Mouse (Mus musculus): ENCODE results near the gene Dcst1. TPM values are rescaled to one million over a fixed set of nuclear protein-coding genes. Genes with fewer than 3 reads are reported as not detected.

Dcst1 gene
- polyA plus RNA-seq, 1 experiment from 2014 or later = 0.09 TPM

GRCm38 (mm10) chr3:89300514-89300913 lies 64.5 kb downstream of the Dcst1 start:
- Histone ChIP-seq H3K4me2 (no peak overlapping the region), H3K9me3 (replicated peaks) (no peaks in the 10 kb centered on the region), H3K4me1 (replicated peaks) (peaks cover 6% of the 10 kb centered on the region), H3K9ac (no peak overlapping the region), H3K4me3 (no peak overlapping the region), H3K36me3 (no peaks in the 10 kb centered on the region), H3K27ac (ENCODE audit: poor library complexity, severe bottlenecking) (no peak overlapping the region), H3K27me3 (replicated peaks) (0 out of 2 replicates have a peak, but pooled peaks cover 9% of the 10 kb centered on the region)
- no peak for ATAC-seq (ENCODE audit: insufficient number of reproducible peaks, low FRiP score)
- 61% methylated on average over 2 of the region's 2 CpGs for WGBS

Other genes with a start within 250 kb of the Dcst1 start
- 1.7 and 2.8 TPM in 2 replicates for gene Pklr, start 229.1 kb downstream of the Dcst1 start, polyA plus RNA-seq (2016; fragmentation: Nextera tagmentation; extraction: Ambion mirVana)
- gene Hcn3, start 205.1 kb downstream of the Dcst1 start, polyA plus RNA-seq (2016; fragmentation: Nextera tagmentation; extraction: Ambion mirVana) = 0.45 and 0.65 TPM in 2 replicates
- gene Clk2, start 200.5 kb downstream of the Dcst1 start, polyA plus RNA-seq (2016; fragmentation: Nextera tagmentation; extraction: Ambion mirVana) = 24.6 and 24.8 TPM in 2 replicates
- 88.8 and 92.5 TPM in 2 replicates for gene Scamp3, start 187.8 kb downstream of the Dcst1 start, polyA plus RNA-seq (2016; fragmentation: Nextera tagmentation; extraction: Ambion mirVana)
- gene Fam189b, start 182.1 kb downstream of the Dcst1 start, polyA plus RNA-seq (2016; fragmentation: Nextera tagmentation; extraction: Ambion mirVana) = 15.4 and 15.6 TPM in 2 replicates
- gene Gba, start 162.3 kb downstream of the Dcst1 start, polyA plus RNA-seq (2016; fragmentation: Nextera tagmentation; extraction: Ambion mirVana) = 37.1 and 38.0 TPM in 2 replicates
- gene Thbs3, start 150.1 kb downstream of the Dcst1 start, polyA plus RNA-seq (2016; fragmentation: Nextera tagmentation; extraction: Ambion mirVana) = 16.2 and 18.7 TPM in 2 replicates
- gene Mtx1, start 138.2 kb downstream of the Dcst1 start, polyA plus RNA-seq (2016; fragmentation: Nextera tagmentation; extraction: Ambion mirVana) = 123 and 127 TPM in 2 replicates
- gene Muc1, start 136.2 kb downstream of the Dcst1 start, polyA plus RNA-seq (2016; fragmentation: Nextera tagmentation; extraction: Ambion mirVana) = 0.48 TPM in 1 of 2 replicates, not detected in the other
- gene Krtcap2, start 119.3 kb downstream of the Dcst1 start, polyA plus RNA-seq (2016; fragmentation: Nextera tagmentation; extraction: Ambion mirVana) = 243 and 262 TPM in 2 replicates
- 0.89 and 1.1 TPM in 2 replicates for gene Trim46, start 118.9 kb downstream of the Dcst1 start, polyA plus RNA-seq (2016; fragmentation: Nextera tagmentation; extraction: Ambion mirVana)
- 65.1 and 79.2 TPM in 2 replicates for gene Dpm3, start 105.9 kb downstream of the Dcst1 start, polyA plus RNA-seq (2016; fragmentation: Nextera tagmentation; extraction: Ambion mirVana)
- 40.9 and 42.9 TPM in 2 replicates for gene Slc50a1, start 94.7 kb downstream of the Dcst1 start, polyA plus RNA-seq (2016; fragmentation: Nextera tagmentation; extraction: Ambion mirVana)
- gene Efna1, start 84.1 kb downstream of the Dcst1 start, polyA plus RNA-seq (2016; fragmentation: Nextera tagmentation; extraction: Ambion mirVana) = 27.0 and 31.0 TPM in 2 replicates
- gene Efna3, start 42.3 kb downstream of the Dcst1 start, polyA plus RNA-seq (2016; fragmentation: Nextera tagmentation; extraction: Ambion mirVana) = 1.3 TPM in 2 replicates
- 8.7 and 10.6 TPM in 2 replicates for gene Efna4, start 27.2 kb downstream of the Dcst1 start, polyA plus RNA-seq (2016; fragmentation: Nextera tagmentation; extraction: Ambion mirVana)
- 47.2 and 55.5 TPM in 2 replicates for gene Adam15, start 15.3 kb downstream of the Dcst1 start, polyA plus RNA-seq (2016; fragmentation: Nextera tagmentation; extraction: Ambion mirVana)
- gene Dcst2, start 3.3 kb downstream of the Dcst1 start, polyA plus RNA-seq (2016; fragmentation: Nextera tagmentation; extraction: Ambion mirVana) = not detected in 2 replicates
- 1.6 and 1.8 TPM in 2 replicates for gene Zbtb7b, start 29.5 kb upstream of the Dcst1 start, polyA plus RNA-seq (2016; fragmentation: Nextera tagmentation; extraction: Ambion mirVana)
- 0.54 TPM in 1 of 2 replicates, not detected in the other for gene Lenep, start 37.5 kb upstream of the Dcst1 start, polyA plus RNA-seq (2016; fragmentation: Nextera tagmentation; extraction: Ambion mirVana)
- gene Flad1, start 46.6 kb upstream of the Dcst1 start, polyA plus RNA-seq (2016; fragmentation: Nextera tagmentation; extraction: Ambion mirVana) = 31.7 and 32.5 TPM in 2 replicates
- 355 and 356 TPM in 2 replicates for gene Cks1b, start 53.1 kb upstream of the Dcst1 start, polyA plus RNA-seq (2016; fragmentation: Nextera tagmentation; extraction: Ambion mirVana)
- gene Shc1, start 53.2 kb upstream of the Dcst1 start, polyA plus RNA-seq (2016; fragmentation: Nextera tagmentation; extraction: Ambion mirVana) = 76.2 and 78.1 TPM in 2 replicates
- 36.1 and 37.5 TPM in 2 replicates for gene Pygo2, start 65.0 kb upstream of the Dcst1 start, polyA plus RNA-seq (2016; fragmentation: Nextera tagmentation; extraction: Ambion mirVana)
- gene Pbxip1, start 71.5 kb upstream of the Dcst1 start, polyA plus RNA-seq (2016; fragmentation: Nextera tagmentation; extraction: Ambion mirVana) = 67.5 and 71.6 TPM in 2 replicates
- 46.8 and 51.0 TPM in 2 replicates for gene Pmvk, start 89.3 kb upstream of the Dcst1 start, polyA plus RNA-seq (2016; fragmentation: Nextera tagmentation; extraction: Ambion mirVana)
- 1.4 and 1.5 TPM in 2 replicates for gene Kcnn3, start 154.9 kb upstream of the Dcst1 start, polyA plus RNA-seq (2016; fragmentation: Nextera tagmentation; extraction: Ambion mirVana)

All from heart, embryonic 12.5 days (tissue).